Mouse (Mus musculus) CH12.LX (cell line): Measurements from ENCODE around the gene Tpst1.

Experiments
- CHD2 ChIP-seq: IDR thresholded peaks from 2 replicates; pipeline ENCODE4 v1.6.1; 2011; ENCODE audit warnings: low read length, improper control_type of control experiment
- CTCF ChIP-seq, 2 experiments: IDR thresholded peaks in 1 of 2; conservative IDR thresholded peaks in 1 of 2; 2 replicates each; pipeline ENCODE4 v1.5.1; 2011 to 2012; ENCODE audit warnings: low read depth in 2 of 2, low read length in 2 of 2, improper control_type of control experiment in 1 of 2, inconsistent platforms in 1 of 2, mild to moderate bottlenecking in 1 of 2, moderate library complexity in 1 of 2
- HCFC1 ChIP-seq: IDR thresholded peaks from 2 replicates; pipeline ENCODE4 v1.6.1; 2012; ENCODE audit warnings: low read depth, mild to moderate bottlenecking, inconsistent platforms, low read length, improper control_type of control experiment
- POLR2A ChIP-seq: IDR thresholded peaks from 2 replicates; pipeline ENCODE4 v1.6.1; 2011; ENCODE audit warnings: low read depth, mild to moderate bottlenecking, improper control_type of control experiment, low read length
- RAD21 ChIP-seq: IDR thresholded peaks from 2 replicates; pipeline ENCODE4 v1.6.1; 2011; ENCODE audit warnings: low read depth, mild to moderate bottlenecking, low read length, improper control_type of control experiment, moderate library complexity
- SMC3 ChIP-seq: IDR thresholded peaks from 2 replicates; pipeline ENCODE4 v1.6.1; 2011; ENCODE audit warnings: low read depth, low read length, improper control_type of control experiment
- TBP ChIP-seq: conservative IDR thresholded peaks from 2 replicates; pipeline ENCODE4 v1.6.1; 2011; ENCODE audit warnings: low read depth, low read length, improper control_type of control experiment
- TCF12 ChIP-seq: IDR thresholded peaks from 2 replicates; pipeline ENCODE4 v1.6.1; 2014; ENCODE audit warnings: low read depth, mild to moderate bottlenecking, inconsistent platforms, low read length, improper control_type of control experiment
- USF1 ChIP-seq: IDR thresholded peaks from 2 replicates; pipeline ENCODE4 v1.6.1; 2014; ENCODE audit warnings: low read depth, mild to moderate bottlenecking, inconsistent platforms, low read length, improper control_type of control experiment
- ZNF384 ChIP-seq: IDR thresholded peaks from 2 replicates; pipeline ENCODE4 v1.6.1; 2012; ENCODE audit warnings: low read depth, low read length, improper control_type of control experiment, inconsistent platforms

DNA sequence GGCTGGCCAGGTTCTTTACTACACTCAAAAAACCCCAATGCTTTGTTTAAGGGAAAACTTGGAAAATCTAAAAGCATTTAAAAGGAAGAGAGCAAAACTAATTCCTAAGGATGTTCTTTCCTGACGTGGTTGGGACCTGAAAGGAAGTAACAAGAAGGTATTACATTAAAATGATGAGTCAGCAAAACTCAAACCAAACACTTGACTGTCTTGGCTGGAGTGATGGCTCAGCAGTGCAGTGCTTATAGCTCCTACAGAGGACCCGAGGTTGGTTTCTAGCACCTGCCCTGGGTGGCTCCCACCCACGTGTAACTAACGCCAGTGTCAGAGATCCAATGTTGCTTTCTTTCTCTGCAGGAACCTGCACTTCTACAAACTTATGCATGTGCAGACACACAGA is 31.9 kb upstream of the Tpst1 start:
- TF ChIP-seq TBP (no peak), TCF12 (no peak), CTCF (conservative IDR thresholded peaks at IDR 0.05 in 1 of 2, IDR thresholded peaks at IDR 0.05 in 1 of 2; ENCODE audit: low read depth in 2 of 2, low read length in 2 of 2) (no peak), SMC3 (no peak), CHD2 (no peak), POLR2A (no peak), HCFC1 (no peak), USF1 (no peak), ZNF384 (no peak), RAD21 (no peak)
